Mouse (Mus musculus) monocyte, adult 5-6 weeks (primary cell): ENCODE measurements at regions not wholly inside any gene's neighbourhood (a gene's known extent, or its start where the extent isn't known, plus 50 kb on each side); places are given as distances from the start of the nearest gene placed in this dataset.

ENCODE experiments used
- ATAC-seq: fragments of 153-309, 156-312 bp; replicated peaks from 2 replicates; pipeline ENCODE4 v1.8.0; 2017; ENCODE audit warnings: mild to moderate bottlenecking; ENCODE audit not compliant: low TSS enrichment, insufficient number of reproducible peaks, severe bottlenecking, poor library complexity, low FRiP score

DNA sequence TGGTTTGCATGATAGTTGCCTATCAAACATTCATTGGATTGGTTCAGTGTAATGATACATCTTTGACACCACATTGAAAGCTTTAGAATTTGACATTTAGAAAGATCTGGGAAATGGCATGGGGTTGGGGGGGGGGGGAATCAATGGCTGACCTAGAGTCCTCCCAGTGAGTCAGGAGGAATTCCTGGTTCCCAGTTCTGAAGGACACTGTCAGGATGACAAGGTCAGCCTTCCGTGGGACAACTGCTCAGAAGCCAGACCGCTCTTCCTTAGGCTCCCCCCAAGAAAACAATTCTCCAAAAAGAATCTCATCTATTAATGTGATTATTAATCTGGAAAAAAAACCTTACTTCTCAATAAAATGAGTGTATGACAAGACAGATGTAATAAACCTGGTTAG is 132.1 kb upstream of the Grik3 start:
- ATAC-seq = no peak

DNA sequence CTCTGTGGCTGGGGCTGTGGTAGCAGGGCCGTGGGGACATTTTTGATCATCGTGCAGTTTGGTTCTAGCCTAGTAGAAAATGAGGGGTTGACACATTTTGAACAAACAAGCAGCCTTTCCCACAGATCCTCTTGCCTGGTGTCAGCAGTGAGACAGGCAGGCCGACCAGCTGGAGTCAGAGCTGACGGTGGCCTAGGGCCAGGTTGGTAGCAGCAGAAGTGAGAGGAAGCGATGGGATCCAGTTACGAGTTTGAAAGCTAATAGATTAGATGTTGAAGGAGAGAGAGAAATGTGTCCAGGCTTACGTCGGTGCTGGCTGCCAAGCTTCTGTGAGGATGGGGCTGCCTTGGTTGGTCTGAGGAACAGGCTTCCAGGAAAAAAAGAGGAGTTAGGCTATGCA is 134.1 kb upstream of the Grik3 start:
- no peak for ATAC-seq

DNA sequence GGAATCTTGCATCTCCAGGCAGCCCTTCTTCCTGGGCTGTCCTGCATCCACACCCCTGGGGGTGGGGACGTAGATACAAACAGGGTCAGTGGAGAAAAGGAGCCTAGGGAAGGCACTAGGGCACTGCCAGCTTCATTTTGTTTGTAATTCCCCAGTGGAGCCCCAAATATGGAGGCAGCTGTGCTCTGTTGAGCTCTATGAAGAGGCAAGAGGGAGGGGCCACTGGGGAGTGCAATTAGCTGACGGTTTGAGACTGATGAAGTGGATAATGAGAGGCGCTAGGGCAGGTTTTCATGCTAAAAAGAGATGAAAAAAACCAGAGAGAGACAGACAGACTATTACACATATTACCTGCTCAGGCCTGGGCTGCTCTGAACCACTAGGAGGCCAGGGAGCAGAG is 135.8 kb upstream of the Grik3 start:
- ATAC-seq = no peak

DNA sequence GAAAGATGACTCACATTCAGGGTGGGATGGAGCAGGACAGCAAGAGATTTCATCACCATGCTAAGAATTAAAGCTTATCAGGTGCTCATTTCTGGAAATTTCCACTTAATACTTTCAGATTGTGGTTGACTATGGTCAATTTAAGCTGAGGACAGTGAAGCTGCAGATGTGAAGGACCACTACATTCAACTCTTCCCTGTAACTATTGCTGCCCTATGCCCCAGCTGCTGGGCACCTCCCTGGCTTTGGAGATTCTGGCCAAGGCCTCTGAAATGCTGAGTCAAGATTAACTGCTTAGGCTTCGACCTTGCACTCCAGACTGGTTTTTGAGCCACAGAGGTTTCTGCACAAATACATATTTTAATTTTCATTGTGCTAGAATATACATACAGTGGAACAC is 140.4 kb upstream of the Grik3 start:
- ATAC-seq = no peak

DNA sequence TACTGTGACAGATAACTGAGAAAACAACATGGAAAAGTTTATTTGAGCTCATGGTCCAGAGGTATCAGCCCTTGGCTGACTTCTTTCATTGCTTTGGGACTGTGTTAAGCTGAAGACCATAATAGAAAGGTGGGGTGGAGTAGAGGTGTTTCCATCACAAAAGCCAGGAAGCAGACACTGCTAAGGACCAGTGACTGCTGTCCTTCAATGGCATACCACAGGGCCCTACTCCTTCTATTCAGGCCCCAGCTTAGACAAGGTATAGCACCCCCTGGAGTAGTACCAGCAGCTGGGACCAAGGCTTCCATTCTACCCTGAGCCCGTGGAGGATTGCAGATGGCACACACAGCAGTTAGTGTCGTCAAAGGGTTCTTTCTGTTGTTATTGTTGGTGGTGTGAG is 151.4 kb upstream of the Grik3 start:
- no peak for ATAC-seq

DNA sequence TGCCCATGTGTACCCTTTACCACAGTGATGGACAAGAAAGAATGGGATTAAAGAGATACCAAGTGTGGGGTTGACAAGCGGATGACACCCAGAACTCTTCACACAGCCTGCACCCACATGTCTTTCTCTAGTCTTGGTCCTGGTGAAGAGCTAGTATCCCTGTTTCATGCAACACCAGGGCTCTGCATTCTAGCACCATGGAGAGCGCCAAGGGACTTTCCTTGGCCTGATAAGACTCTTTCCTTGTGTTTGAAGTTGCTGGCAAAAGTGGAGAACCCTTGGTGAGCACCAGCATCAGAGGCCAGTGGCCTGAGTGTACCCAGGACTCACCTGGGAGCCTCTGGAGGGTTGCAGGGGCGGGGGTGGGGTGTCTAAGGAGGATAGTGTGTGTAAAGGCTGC is 161.7 kb upstream of the Grik3 start:
- no peak for ATAC-seq

DNA sequence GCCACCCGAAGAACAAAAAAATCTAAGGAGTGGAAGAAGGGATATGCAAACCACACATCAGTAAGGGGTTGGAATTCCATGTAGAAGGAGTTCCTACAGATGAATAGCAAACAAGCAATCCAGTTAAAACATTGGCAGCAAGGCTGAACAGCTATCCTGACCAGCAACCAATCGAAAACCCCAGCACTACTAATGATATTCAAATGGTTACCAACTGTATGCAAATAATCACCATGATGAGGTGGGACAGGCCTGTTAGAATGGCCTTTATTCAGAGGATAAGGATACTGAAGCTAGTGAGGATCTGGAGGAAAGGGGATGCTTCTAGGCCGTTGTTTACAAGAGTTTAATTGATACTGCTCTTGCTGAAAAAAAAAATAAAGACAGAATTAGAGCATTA is 166.0 kb upstream of the Grik3 start:
- no peak for ATAC-seq

DNA sequence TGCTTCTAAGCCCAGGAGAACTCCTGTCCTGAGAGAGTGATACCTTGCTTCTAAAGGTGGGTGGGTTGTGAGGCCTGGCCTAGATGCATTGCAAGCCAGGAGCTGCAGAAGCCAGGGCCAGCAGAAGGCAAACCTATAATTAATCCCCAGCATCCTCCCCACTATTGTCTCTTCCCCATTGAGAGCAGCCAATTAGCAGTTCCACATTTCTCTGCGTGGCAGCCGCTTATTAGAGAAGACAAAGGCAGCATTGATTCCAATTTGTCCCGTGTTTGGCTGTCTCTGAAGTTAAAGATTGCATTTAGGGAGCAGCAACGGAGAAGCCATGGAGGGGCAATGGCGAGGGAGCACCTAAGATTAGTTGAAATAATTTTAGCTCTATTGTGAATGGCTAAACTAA is 171.2 kb upstream of the Grik3 start:
- no peak for ATAC-seq

DNA sequence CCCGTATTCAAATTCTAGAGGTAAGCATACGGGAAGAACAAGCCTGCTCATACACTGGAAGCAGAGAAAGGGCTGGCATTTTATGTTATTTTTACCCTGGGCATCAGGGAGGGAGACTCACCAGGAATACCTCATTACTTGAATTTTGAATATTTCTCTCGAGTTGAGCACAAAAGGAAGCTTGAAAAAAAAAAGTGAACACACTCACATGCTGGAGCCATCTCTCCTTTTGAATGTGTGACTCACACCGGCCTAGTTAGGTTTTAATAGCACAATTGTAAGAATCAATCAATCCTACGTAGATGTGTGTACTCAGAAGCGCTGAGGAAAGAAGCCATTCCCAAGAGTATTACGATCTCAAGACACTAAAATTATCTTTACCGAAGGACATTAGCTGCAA is 172.2 kb upstream of the Grik3 start:
- no peak for ATAC-seq

DNA sequence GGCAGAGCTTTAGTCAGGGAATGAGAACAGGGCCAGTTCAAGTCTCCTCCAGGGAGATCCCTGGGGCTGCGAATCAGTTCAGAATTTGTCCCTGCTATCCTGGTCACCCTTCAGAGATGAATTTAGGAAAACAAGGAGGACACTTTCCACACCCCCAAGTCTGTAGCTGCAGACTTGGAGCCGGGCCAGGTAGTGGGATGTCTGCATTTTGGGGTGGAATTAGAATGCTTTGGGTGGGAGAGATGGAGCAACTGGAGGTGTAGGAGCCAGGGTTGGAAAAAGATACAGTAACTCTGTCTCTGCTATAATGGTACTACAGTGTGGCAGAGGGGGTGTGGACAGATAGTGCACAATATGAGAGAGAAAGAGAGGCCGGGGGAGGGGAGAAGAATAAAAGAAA is 173.6 kb upstream of the Grik3 start:
- ATAC-seq = no peak

DNA sequence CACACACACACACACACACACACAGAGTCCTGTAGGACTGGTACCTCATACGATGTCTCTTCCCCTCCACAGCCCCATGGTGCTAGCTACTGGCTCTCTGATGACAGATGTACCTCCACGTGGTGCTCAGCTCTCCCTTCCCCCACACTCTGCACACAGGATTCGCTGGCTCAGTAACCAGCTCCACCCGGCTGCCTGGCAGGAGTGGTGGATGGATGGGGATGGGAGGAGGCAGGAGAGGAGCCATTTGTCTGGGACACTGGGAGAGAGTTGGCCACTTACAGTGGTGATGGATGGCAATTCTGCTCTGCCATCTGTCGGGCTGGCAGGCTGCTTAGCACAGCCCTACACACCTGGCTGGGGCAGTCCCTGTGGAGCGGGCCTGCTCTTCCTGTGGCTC is 174.7 kb upstream of the Grik3 start:
- ATAC-seq = no peak

DNA sequence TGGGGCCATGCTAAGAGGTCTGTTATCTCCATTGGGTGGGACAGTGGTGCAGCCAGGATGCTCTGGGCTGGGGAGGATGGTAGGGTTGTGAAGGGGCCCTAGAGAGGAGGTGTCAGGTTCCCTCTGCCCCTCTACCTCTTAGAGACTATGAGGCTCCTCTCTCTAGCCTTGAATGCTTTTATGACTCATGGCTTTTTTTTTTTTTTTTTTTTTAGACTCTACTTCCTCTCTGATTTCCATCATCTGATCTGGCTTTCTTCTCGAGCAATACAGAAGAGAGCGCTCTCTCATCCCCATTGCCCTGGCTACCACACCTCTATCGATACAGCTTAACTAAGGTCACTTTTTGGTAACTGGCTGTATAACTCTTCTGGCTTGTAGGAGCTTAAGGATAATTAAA is 176.6 kb upstream of the Grik3 start:
- ATAC-seq = no peak

DNA sequence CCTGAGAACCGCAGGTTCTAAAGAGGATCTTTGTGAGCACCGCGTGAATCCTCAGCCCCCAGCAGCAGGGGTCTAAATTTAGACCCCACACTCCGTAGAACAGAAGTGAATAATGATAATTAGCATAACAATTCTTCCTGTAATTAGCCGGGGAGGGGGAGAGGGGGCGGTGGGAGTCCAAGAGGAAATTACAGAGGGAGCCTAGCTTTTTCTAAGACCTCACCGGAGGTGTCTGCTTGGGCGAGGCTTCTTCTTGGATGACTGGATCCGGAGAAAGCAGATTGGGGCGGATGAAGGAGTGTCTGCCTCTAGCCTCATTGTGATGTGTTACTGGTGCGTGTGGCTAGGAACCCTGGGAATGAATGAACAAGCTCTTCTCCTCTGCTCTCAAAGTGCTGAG is 177.2 kb upstream of the Grik3 start:
- no peak for ATAC-seq

DNA sequence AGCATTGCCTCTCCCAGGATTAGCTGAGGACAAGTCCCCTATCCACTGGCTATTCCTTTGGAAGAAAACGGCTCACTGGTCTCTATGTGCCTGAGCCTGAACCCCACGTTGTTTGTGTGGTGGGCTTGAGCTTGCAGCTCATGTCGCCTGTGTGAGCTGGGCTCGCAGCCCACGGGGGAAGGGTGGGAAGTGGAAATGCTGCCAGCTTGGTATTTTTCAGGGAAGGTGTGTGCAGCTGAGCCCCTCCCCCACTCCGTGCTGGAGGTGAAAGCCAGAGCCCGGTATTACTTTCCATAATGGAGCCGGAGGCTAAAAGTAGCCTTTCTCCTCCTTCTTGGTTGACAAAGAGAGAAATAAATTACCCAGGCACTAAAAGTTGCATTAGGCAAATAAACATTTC is 180.5 kb upstream of the Zc3h12a start:
- no peak for ATAC-seq

DNA sequence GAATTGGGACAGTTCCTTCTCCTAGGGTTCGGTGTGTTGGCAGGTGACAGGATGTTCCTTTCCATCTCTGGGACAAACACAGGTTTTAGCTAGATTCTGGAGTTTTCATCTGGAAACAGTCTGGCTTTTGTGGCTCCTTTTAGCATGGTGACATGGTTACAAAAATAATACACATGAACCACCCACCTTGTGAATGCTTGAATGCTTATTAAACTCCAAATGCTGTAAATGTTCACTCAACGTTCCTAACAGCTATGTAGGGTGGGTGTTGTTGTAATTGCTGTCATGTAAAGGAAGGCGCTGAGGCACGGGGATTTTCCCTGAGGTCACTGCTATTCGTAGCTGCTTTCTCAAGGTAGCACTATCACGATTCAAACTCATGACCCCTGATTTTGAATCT is 178.1 kb upstream of the Zc3h12a start:
- ATAC-seq = no peak

DNA sequence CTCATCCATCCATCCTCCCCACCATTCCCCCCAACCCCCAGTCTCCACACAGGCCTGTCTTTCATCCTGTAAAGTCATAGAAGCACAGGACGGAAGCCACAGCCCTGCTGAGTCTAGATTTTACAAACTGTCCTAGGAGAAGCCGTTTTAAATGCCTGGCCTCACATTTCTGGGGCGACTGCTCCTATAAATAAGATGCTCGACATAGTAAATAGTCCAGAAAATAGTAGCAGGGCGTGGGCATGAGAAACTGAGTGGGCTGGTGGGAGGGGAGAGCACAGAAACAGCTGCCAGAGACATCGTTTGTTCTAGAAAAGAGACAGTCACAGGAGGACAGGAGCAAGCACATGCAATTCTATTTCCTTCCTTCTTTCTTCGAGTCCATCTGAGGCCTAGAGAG is 175.0 kb upstream of the Zc3h12a start:
- no peak for ATAC-seq

DNA sequence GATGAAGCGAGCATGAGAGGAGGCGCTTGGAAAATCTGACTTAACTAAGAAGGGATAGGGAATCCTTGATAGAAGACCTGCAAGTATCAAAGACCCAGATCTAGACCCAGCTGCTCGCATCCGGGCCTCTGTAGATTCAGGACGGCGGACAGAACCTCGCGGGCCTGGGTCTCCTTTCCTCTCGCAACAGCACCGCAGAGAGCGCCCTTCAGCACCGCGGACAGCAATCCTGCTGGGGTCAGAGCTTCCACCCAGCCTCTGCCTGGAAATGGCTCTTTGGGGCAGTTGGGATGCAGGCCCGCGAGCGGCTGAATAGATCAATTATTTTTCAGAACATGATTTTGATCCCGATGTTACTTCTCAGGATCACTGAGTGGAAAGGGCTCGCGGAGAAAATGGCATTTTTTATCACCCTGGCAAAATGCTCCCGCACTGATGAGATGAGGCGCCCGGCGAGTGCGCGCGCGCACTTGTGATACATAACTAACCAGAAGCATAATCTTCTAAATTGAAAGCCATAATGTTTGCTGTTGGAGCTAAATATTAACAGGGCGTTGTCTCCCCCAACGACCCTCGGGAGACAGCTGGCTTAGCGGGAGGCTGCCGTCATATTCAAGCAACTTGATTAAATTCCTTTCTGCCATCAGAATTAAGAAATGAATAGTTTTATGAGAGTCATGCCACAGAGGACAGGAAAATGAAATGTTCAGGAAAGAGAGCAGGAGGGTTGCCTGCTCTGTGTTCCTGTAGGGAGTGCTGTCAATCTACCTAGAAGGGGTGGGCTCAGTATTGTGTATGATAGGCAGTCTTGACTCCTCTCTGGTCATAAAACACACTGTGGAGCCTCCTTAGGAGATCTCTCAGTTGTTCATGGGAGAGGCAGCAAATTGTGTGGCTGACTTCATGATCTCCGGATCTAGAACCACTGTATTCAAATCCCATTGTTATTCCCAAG is 173.1 kb upstream of the Zc3h12a start:
- ATAC-seq = no peak

DNA sequence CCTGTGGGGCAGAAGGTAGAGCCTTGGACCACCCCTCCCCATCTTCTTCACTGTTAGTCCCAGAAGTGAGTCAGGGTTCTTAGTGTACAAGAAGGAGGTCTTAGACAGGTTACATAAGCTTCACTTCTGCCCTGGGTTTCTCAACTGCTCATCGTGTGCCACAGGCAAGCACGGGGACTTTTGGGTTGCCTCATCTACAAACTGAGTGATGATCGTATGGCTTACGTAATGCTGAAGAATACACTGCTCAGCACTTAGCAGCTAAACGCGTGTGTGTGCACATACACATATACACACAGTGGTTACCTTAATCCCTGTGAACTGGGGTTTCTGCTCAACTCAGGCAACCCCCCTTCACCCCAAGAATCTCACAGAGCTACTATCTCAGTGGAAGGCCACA is 163.1 kb upstream of the Zc3h12a start:
- no peak for ATAC-seq

DNA sequence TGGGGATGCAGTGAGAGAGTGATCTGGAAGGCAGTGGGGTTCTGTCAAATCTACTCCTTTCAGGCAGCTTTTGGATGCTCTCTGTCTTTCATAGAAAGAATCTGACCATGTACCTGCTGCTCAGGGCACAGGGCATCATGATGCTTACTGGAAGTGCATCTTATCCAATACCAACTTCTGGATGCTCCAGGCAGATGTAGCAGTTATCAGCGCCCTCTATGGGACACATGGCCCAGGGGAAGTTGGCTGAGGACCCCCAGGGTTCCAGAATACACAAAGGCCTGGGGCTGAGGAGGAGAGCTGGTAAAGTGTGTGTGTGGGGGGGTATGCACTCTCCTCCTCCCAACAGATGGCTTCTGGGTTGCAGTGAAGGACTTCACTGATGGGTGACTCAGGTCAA is 162.1 kb upstream of the Zc3h12a start:
- no peak for ATAC-seq

DNA sequence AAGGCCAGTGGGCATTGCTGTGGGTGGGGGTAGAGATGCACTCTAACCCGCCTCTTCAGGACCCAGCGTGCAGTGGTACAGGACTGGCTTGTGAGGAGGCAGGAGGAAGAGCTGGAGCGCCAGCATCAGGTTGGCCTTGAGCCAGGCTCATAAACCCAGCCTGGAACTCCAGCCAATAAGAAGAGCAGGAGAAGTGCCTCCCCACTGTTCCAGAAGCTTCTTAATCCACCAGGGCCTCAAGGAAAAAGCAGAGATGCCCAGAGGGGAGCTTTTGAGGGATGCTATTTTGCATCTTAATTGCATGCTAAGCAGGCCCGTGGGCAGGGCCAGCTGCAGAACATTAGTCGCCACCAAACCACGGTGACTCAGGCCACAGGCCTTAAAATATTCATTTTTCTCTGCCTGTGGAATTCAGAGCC is 161.4 kb upstream of the Zc3h12a start:
- no peak for ATAC-seq

DNA sequence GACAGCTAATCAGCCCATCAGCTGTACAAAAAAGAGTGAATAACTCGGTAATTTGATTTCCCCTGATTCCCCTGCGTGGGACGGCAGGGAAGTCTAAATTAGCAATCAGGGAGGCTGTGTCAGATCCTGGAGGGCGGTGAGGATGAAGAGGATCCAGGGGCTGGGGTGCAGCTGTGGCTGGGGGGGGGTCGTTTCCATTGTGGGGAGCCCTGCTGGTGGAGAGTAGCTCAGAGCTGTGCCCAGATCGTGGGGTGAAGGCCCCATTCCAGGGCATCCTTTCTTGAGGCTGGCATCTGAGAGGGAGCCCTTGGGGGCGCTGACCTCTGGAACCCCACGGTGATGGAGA is 155.3 kb upstream of the Zc3h12a start:
- ATAC-seq = no peak
